8 mouse cellular contexts compared by ENCODE assay signal in the genomic region with DNA sequence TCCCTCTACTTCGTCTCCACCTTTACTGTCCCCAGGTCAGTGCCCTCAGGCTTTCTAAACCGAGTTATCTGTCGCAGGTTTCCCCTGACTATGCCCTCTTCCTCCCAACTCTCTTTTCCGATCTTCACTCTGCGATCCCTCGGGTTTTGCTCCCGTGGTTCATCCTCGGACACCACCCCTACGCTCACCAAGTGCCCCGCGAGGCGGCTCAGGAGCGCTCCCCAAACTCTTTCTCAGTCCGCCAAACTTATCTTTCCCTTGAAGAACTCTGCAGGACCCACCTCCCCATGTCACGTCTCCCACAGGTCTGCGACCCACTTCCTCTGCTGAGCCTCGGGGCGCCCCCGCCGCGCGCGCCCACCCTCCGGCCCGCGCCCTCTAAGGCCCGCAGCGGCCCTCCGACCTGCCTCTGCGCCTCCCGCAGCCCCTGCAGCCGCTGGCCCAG. TPM values are rescaled to one million over a fixed set of nuclear protein-coding genes. Genes with fewer than 3 reads are reported as not detected.
DNase-seq lines count a peak whose midpoint lies in the region; ATAC-seq lines count a peak whose summit lies in the region.

No protein-coding gene starts in this region.

- no peaks in the 10 kb centered on the region for H3K36me3 ChIP-seq in hindbrain, embryonic 13.5 days
- no peaks in the 10 kb centered on the region for H3K36me3 ChIP-seq in lung, embryonic 16.5 days (ENCODE audit: control insufficient read depth, insufficient read depth, low read length)

- H3K9me3 ChIP-seq in hindbrain, embryonic 13.5 days, result no peaks in the 10 kb centered on the region
- no peaks in the 10 kb centered on the region for H3K9me3 ChIP-seq in lung, embryonic 16.5 days (ENCODE audit: control insufficient read depth, low read length)

- H3K4me3 ChIP-seq in hindbrain, embryonic 13.5 days, result peak overlapping the region; percentile 89
- H3K4me3 ChIP-seq in lung, embryonic 16.5 days (ENCODE audit: low read length), result peak overlapping the region; percentile 99

- WGBS in hindbrain, embryonic 13.5 days, result under 1% methylated on average over 30 of the region's 32 CpGs
- WGBS in lung, embryonic 16.5 days, result under 1% methylated on average over 32 of the region's 32 CpGs

- H3K4me2 ChIP-seq in hindbrain, embryonic 13.5 days, result peak overlapping the region; percentile 83
- peak overlapping the region; percentile 58 for H3K4me2 ChIP-seq in lung, embryonic 16.5 days (ENCODE audit: low read depth, low read length)

- peaks cover 14% of the 10 kb centered on the region for H3K4me1 ChIP-seq in hindbrain, embryonic 13.5 days (replicated peaks)
- peaks cover 12% of the 10 kb centered on the region for H3K4me1 ChIP-seq in lung, embryonic 16.5 days (replicated peaks; ENCODE audit: control insufficient read depth, insufficient read depth, low read length)

- DNase-seq in embryo, embryonic 10.5 days (ENCODE audit: low spot score), result peak; percentile 51
- DNase-seq in embryo, embryonic 11 days, result no peak
- peak; percentile 41 for DNase-seq in urinary bladder, postnatal 25 days (ENCODE audit: low spot score)
- no peak for DNase-seq in urinary bladder, postnatal 4 days (ENCODE audit: low spot score in 2 of 2)
- no peak for DNase-seq in right cerebral cortex, adult 2 months (ENCODE audit: low spot score in 2 of 2)
- DNase-seq in left cerebral cortex, postnatal 10 days (ENCODE audit: extremely low spot score in 1 of 2, low spot score in 2 of 2), result no peak

- H3K27ac ChIP-seq in hindbrain, embryonic 13.5 days, result peak overlapping the region; percentile 84
- H3K27ac ChIP-seq in lung, embryonic 16.5 days (ENCODE audit: low read length), result peak overlapping the region; percentile 98

- no peak; the same call in 1 of the 2 replicates for ATAC-seq in hindbrain, embryonic 13.5 days (ENCODE audit: low FRiP score)
- peak; percentile 52 for ATAC-seq in lung, embryonic 16.5 days (ENCODE audit: low read depth)

- H3K27me3 ChIP-seq in hindbrain, embryonic 13.5 days, result no peaks in the 10 kb centered on the region
- H3K27me3 ChIP-seq in lung, embryonic 16.5 days (ENCODE audit: control insufficient read depth, insufficient read depth, low read depth, low read length), result no peaks in the 10 kb centered on the region

- H3K9ac ChIP-seq in hindbrain, embryonic 13.5 days, result peak overlapping the region; percentile 91
- H3K9ac ChIP-seq in lung, embryonic 16.5 days (ENCODE audit: low read length), result peak overlapping the region; percentile 99

- intact Hi-C loops in left cerebral cortex, postnatal 10 days (cut with DNase I), result no loop called here

RNA-seq across cellular contexts. Expression of a gene that starts 0.4 kb away (rescaled TPM):
- polyA plus RNA-seq in hindbrain, embryonic 13.5 days (2015; fragmentation: Nextera tagmentation; extraction: Ambion mirVana), result 12.3 and 13.1 TPM in 2 replicates
- 34.6 and 39.6 TPM in 2 replicates for polyA plus RNA-seq in lung, embryonic 16.5 days (2015; fragmentation: Nextera tagmentation; extraction: Ambion mirVana)
- total RNA-seq in left cerebral cortex, postnatal 10 days (2021), result 10 to 100 TPM; 12.2 to 13.1 TPM

RNA-seq across cellular contexts. Expression of a gene that starts 8.8 kb away (rescaled TPM):
- polyA plus RNA-seq in hindbrain, embryonic 13.5 days (2015; fragmentation: Nextera tagmentation; extraction: Ambion mirVana), result 6.1 and 6.3 TPM in 2 replicates
- polyA plus RNA-seq in lung, embryonic 16.5 days (2015; fragmentation: Nextera tagmentation; extraction: Ambion mirVana), result 9.6 and 11.5 TPM in 2 replicates
- total RNA-seq in left cerebral cortex, postnatal 10 days (2021), result 1 to 10 TPM; 4.2 to 4.6 TPM

Comparison
In these comparisons a context has a peak if more than half of its experiments do, and no peak if none do; other contexts are left out.
1. DNase-seq: peak in embryo, embryonic 10.5 days (single experiment) and urinary bladder, postnatal 25 days (single experiment); none in embryo, embryonic 11 days (single experiment), urinary bladder, postnatal 4 days (0 of 2), right cerebral cortex, adult 2 months (0 of 2) and left cerebral cortex, postnatal 10 days (0 of 2).